Mouse (Mus musculus): ENCODE results near the gene Gnl3. TPM values are rescaled to one million over a fixed set of nuclear protein-coding genes. Genes with fewer than 3 reads are reported as not detected.

Gene Gnl3
- total RNA-seq, 2 experiments from 2014 or later: 48.8 to 54.1 TPM

DNA sequence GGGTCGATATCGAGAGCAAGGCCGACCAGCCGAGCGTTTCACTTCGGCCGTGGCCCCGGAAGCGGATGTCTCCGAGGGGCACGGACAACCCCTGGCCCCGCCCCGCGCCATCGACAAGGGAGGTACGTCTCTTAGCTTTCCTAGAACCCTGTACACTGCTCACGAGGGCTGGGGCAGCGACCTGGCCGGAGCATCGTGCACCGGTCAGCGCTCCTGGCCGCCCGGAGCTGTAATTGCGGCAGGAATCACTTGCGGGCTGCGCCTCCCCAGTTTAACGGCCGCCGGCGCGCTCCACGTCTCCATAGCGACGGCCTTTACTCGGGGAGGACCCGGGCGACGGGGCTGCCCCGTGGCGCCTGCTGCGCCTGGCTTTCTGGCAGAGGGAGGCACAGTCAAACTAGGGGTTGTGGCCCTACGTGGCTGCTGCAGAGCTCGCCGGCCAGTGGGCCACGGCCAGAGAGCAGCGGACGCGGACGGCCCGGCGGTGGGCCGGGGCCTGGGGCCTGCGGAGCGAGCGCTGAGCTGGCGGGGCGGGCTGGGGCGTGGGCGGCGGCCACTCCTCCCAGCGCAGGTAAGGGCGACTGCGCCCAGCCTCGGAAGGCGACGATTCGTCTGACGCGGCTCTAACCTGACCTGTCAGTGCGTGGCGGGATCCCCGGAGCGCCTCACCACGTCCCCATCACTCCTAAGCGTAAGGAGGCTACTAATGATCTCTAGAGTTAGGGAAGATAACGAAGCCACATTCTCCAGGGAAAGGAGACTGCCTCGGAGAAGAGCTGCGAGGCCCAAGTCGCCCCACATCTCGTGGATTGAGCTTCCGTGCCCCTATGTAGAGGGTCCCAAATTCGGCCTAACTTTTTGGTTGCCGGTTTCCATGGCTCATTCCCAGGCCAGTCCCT lies 17.4 kb downstream of the Gnl3 start, which contains the start of the genes Glt8d1 and Spcs1:
Glt8d1 (plus strand) TSS at position 94 of the 899 bp plus-strand sequence.
Spcs1 (minus strand) TSS at position 366 of the 899 bp plus-strand sequence.
- DNase-seq (ENCODE audit: low spot score in 2 of 2): peak; percentile 81 to 83
- no peak for TF ChIP-seq CTCF (conservative IDR thresholded peaks at IDR 0.05)
- Histone ChIP-seq H3K27ac (peak within 1 kb of the TSS; percentile 98), H3K4me3 (peak within 1 kb of the TSS; percentile 95)

DNA sequence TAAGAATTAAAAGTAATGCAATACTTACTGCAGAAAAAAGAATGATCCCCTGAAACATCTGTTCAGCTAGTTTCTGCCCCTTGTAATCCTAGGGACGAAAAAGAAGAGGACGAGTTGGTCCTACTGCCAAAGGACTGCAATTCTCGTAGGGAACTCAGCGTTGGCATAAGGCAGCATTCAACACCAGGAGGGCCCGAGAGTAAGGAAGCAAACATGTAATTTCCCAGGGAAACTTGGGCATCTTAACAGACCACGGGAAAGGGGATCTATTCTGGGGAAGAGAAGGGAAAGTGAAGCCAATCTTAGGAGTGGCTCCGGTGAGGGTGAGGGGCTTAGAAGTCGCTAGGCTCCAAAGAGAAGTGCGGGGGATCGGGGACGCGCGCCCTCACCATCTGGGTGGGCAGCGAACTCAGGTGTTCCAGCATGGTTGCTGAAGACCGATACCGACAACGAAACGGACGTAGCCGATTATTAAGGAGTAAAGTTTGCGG lies 18.1 kb downstream of the Gnl3 start:
- DNase-seq (ENCODE audit: low spot score in 2 of 2): no peak
- H3K4me3 ChIP-seq: peak overlapping the region; percentile 95
- 0 out of 2 replicates have a peak, but pooled peaks have one; percentile 28 for TF ChIP-seq CTCF (conservative IDR thresholded peaks at IDR 0.05)
- H3K27ac ChIP-seq: peak overlapping the region; percentile 98

DNA sequence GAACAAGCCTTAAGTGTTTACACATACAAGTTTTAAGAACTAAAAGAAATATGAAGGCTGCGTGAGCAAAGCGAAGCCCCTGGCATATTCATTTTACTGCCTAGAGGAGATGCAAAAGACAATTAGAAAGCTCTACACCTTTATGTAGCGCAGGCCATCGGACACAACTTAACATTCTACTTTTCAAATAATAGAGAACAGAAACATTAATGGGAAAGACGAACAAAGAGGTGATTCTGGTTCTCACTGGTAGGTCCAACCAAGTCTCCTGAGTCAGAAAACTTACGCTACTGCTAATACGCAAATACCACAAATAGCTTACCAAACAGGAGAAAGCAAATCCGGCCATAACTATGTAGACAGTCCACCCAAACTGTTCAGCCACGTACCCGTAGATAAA lies 18.6 kb downstream of the Gnl3 start:
- no peak overlapping the region for H3K27ac ChIP-seq
- DNase-seq (ENCODE audit: low spot score in 2 of 2): no peak
- TF ChIP-seq CTCF (conservative IDR thresholded peaks at IDR 0.05): no peak

DNA sequence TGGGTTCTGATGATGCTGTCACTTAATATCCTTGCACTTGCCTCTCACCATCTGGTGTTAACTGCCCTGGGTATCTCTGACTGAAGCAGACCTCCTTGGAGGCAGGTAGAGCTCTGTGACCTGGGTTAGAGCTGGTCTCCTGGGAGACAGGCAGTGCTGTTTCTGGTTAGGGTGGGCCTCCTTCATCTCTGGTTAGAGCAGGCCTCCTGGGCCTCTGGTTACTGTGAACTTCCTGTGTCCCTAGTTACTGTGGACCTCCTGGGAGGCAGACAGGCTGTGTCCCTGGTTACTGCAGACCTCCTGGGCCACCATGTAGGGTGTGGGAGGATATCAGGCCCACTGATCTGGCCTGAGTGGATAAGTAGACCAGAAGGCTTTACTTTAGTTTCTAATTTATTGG lies 22.5 kb downstream of the Gnl3 start:
- no peak for DNase-seq (ENCODE audit: low spot score in 2 of 2)
- Histone ChIP-seq H3K4me3 (no peak overlapping the region), H3K27ac (no peak overlapping the region)
- TF ChIP-seq CTCF (conservative IDR thresholded peaks at IDR 0.05): no peak

More for the DNA sequence above, 18.6 kb downstream of the Gnl3 start:
- peak overlapping the region; percentile 95 for H3K4me3 ChIP-seq

DNA sequence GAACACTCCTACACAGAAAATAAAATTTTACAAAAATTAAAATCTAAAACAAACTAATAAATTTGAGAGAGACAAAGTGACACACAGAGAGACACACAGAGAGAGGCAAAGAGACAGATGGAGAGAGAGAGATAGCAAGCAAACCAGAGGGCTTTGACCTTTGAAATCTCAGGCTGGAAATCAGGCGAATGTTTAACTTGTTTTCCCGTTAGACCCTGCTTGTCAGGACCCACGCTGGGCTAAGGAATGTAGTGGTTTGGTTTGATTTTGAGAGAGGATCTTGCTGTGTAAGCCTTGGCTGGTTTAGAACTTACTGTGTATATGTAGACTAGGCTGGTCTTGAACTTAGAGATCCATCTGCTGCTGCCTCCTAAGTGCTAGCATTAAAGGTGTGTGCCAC lies 42.7 kb downstream of the Gnl3 start:
- H3K4me3 ChIP-seq: no peak overlapping the region
- no peak for DNase-seq (ENCODE audit: low spot score in 2 of 2)
- no peak for TF ChIP-seq CTCF (conservative IDR thresholded peaks at IDR 0.05)
- no peak overlapping the region for H3K27ac ChIP-seq

DNA sequence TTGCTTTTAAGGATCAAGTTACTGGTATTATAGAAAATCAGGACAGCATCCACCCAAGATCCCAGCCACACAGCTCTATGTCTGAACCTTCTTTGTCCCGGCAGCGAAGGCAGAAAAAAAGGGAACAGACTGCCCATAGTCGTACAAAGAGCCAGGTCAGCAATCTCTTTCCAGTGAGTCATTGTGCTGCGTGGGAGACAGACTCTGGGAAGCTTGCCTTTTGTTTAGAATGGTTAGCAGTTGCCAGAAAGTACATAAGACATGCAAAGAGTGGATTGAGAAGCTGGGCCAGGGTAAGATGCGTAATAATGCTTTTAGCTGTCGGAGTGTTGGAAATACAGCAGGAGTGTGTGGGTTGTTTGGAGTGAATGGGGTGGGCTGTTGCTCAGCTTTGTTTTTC lies 44.7 kb downstream of the Gnl3 start:
- no peak for TF ChIP-seq CTCF (conservative IDR thresholded peaks at IDR 0.05)
- Histone ChIP-seq H3K27ac (peak overlapping the region; percentile 52), H3K4me3 (no peak overlapping the region)
- peak; percentile 39 to 74 for DNase-seq (ENCODE audit: low spot score in 2 of 2)

Other genes starting within 250 kb of the Gnl3 start
- 10 to 100 TPM; 21.6 to 24.5 TPM for gene Tmem110, start 193.6 kb downstream of the Gnl3 start, total RNA-seq (2021)
- 1 to 10 TPM; 2.1 to 2.3 TPM for gene Mustn1, start 140.0 kb downstream of the Gnl3 start, total RNA-seq (2021)
- under 1 TPM in 1 of 2 experiments, not detected in 1; 0.36 TPM for gene Itih4, start 132.7 kb downstream of the Gnl3 start, total RNA-seq (2021)
- 10 to 100 TPM; 27.6 to 28.6 TPM for gene Itih3, start 95.4 kb downstream of the Gnl3 start, total RNA-seq (2021)
- gene Itih1, start 75.9 kb downstream of the Gnl3 start, total RNA-seq (2021): not detected
- gene Nek4, start 67.8 kb downstream of the Gnl3 start, total RNA-seq (2021): 10 to 100 TPM; 19.1 to 21.9 TPM
- 10 to 100 TPM; 39.9 to 49.9 TPM for gene Glt8d1, start 17.8 kb downstream of the Gnl3 start, total RNA-seq (2021)
- 100 to 1,000 TPM; 156 to 162 TPM for gene Spcs1, start 17.5 kb downstream of the Gnl3 start, total RNA-seq (2021)
- 10 to 100 TPM; 56.3 to 56.8 TPM for gene Pbrm1, start within 50 bp of the Gnl3 start, total RNA-seq (2021)
- 10 to 100 TPM; 26.4 to 28.0 TPM for gene Smim4, start 109.8 kb upstream of the Gnl3 start, total RNA-seq (2021)
- 10 to 100 TPM; 12.6 to 13.4 TPM for gene Nt5dc2, start 111.9 kb upstream of the Gnl3 start, total RNA-seq (2021)
- gene Stab1, start 149.5 kb upstream of the Gnl3 start, total RNA-seq (2021): 10 to 100 TPM; 23.2 TPM
- gene Tnnc1, start 189.2 kb upstream of the Gnl3 start, total RNA-seq (2021): 1 to 10 TPM; 2.4 to 2.9 TPM
- 100 to 1,000 TPM; 472 to 491 TPM for gene Nisch, start 197.8 kb upstream of the Gnl3 start, total RNA-seq (2021)
- gene Sema3g, start 198.7 kb upstream of the Gnl3 start, total RNA-seq (2021): 1 to 10 TPM; 5.0 to 6.1 TPM
- 1 to 10 TPM; 5.3 to 6.0 TPM for gene Phf7, start 232.2 kb upstream of the Gnl3 start, total RNA-seq (2021)
- gene Bap1, start 232.3 kb upstream of the Gnl3 start, total RNA-seq (2021): 100 to 1,000 TPM; 130 to 144 TPM

Data from layer of hippocampus, adult 2 months (tissue).